Mouse (Mus musculus) kidney, embryonic 15.5 days (tissue): ENCODE measurements at regions not wholly inside any gene's neighbourhood (a gene's known extent, or its start where the extent isn't known, plus 50 kb on each side); places are given as distances from the start of the nearest gene placed in this dataset.

Experiments
- ATAC-seq: fragments of 200-750 bp; cut with Nextera tagmentation; replicated peaks from 2 replicates; pipeline ENCODE4 v1.8.0; 2017; ENCODE audit warnings: moderate TSS enrichment; ENCODE audit not compliant: low FRiP score
- H3K27ac ChIP-seq: fragments of 300-500 bp; sonication (generic); 2 replicates; pipeline ENCODE4 v1.5.1; 2015; ENCODE audit warnings: mild to moderate bottlenecking, inconsistent platforms
- H3K27me3 ChIP-seq: fragments of 300-500 bp; sonication (generic); 2 replicates; pipeline ENCODE4 v1.6.1; 2015; ENCODE audit warnings: inconsistent platforms
- H3K36me3 ChIP-seq: fragments of 300-500 bp; sonication (generic); 2 replicates; pipeline ENCODE4 v1.6.1; 2015; ENCODE audit warnings: inconsistent platforms
- H3K4me1 ChIP-seq: fragments of 300-500 bp; sonication (generic); 2 replicates; pipeline ENCODE4 v1.6.1; 2015; ENCODE audit warnings: inconsistent platforms
- H3K4me2 ChIP-seq: fragments of 300-500 bp; sonication (generic); 2 replicates; pipeline ENCODE4 v1.6.1; 2015; ENCODE audit warnings: moderate library complexity, mild to moderate bottlenecking, inconsistent platforms
- H3K4me3 ChIP-seq: fragments of 300-500 bp; sonication (generic); replicated peaks from 2 replicates; pipeline ENCODE4 v1.5.1; 2015; ENCODE audit warnings: mild to moderate bottlenecking, inconsistent platforms
- H3K9ac ChIP-seq: fragments of 300-500 bp; sonication (generic); 2 replicates; pipeline ENCODE4 v1.6.1; 2015; ENCODE audit warnings: mild to moderate bottlenecking, inconsistent platforms
- H3K9me3 ChIP-seq: fragments of 300-500 bp; sonication (generic); replicated peaks from 2 replicates; pipeline ENCODE4 v1.6.1; 2016; ENCODE audit warnings: inconsistent platforms
- WGBS: fragments of 180-500 bp; shearing (Covaris S2); methylation state at CpG from one replicate; pipeline ENCODE4 v1.1.7; 2015; ENCODE audit warnings: mixed read lengths; 5-methylcytosine and 5-hydroxymethylcytosine counted together

DNA sequence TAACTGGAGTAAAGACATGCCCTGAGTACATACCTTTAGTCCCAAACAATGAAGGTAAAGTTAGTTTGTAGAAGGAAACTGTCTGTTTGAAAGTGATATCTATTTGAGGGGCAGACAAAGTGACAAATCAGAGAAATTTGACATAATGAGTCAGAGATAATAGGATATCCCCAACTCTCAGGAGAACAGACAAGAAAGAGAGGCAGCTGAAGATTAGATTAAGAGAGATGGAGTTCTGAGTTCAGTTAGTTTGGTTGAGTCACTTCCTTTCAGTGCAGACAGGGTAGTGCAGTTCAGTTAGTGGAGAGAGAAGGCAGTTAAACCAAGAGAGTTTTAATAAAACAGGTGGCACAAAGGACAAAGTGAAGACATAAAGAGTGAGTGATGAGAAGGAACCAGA is 477.4 kb upstream of the Diaph2 start:
- Histone ChIP-seq H3K9ac (no peak overlapping the region), H3K4me1 (no peaks in the 10 kb centered on the region), H3K36me3 (no peaks in the 10 kb centered on the region), H3K9me3 (no peaks in the 10 kb centered on the region), H3K4me2 (no peak overlapping the region), H3K27me3 (no peaks in the 10 kb centered on the region), H3K4me3 (no peak overlapping the region), H3K27ac (no peak overlapping the region)
- no peak for ATAC-seq

DNA sequence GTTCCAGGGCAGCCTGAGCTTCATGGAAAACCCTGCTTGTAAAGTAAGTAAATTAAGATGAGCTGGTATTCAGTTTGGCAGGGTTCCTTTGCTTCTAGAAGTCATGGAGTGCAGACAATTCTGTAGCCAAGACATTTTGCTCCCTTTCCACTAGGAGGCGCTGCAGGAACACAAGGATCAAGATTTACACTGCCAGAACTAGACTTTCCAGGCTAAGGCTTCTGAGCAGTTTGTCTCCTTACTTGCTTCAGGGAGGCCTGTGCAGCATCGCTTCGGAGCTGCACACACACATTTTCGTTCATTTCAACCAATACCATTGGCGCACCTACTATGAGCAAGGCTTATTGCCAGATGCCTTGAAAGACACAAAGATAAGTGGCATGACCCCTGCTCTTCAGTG is 445.6 kb upstream of the Diaph2 start:
- Histone ChIP-seq H3K27ac (no peak overlapping the region), H3K9ac (no peak overlapping the region), H3K27me3 (no peaks in the 10 kb centered on the region), H3K4me2 (no peak overlapping the region), H3K36me3 (no peaks in the 10 kb centered on the region), H3K4me1 (no peaks in the 10 kb centered on the region), H3K9me3 (no peaks in the 10 kb centered on the region), H3K4me3 (no peak overlapping the region)
- 44% methylated on average over 5 of the region's 5 CpGs for whole genome bisulfite sequencing
- ATAC-seq, result 0 out of 2 replicates have a peak, but pooled peaks have one; percentile 25

DNA sequence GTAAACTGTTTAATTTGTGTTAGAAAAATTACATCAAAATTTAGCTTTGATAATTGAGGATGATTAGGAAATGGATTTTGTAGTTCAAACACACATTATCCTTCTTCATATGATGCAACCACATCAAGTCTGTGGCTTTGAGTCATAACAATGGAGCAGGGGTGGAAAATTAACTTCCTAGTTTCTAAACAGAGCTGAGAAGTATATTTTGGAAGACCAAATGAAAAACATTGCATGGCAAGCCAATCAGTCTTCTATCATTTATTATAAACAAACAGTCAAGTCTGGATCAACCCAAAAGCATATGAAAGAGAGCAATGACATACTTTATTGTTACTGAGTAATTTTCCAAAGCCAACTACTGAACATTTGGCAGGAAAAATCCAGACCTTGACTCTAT is 440.2 kb upstream of the Diaph2 start:
- H3K27me3 ChIP-seq, result no peaks in the 10 kb centered on the region
- no peaks in the 10 kb centered on the region for H3K36me3 ChIP-seq
- H3K9ac ChIP-seq, result no peak overlapping the region
- no peak overlapping the region for H3K27ac ChIP-seq
- no peak overlapping the region for H3K4me2 ChIP-seq
- ATAC-seq, result no peak
- no peaks in the 10 kb centered on the region for H3K9me3 ChIP-seq
- no peak overlapping the region for H3K4me3 ChIP-seq
- H3K4me1 ChIP-seq, result no peaks in the 10 kb centered on the region

DNA sequence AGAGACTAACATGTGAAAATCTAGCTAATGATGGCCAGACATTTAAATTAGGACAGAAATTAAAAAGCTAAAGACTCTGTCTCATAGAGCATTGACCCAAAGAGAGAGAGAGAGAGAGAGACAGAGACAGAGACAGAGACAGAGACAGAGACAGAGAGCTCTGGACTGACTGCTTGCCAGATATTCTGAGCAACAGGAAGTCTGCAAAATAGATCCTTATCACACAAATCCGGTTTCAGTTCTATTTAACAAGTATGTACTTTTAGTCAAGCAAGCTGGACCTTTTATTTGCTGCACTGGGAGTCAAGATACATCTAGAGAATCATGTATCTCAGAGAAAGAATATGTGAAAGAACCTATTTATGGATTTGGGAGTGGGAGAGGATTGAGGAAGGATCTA is 420.1 kb upstream of the Diaph2 start:
- H3K9me3 ChIP-seq, result no peaks in the 10 kb centered on the region
- no peak overlapping the region for H3K9ac ChIP-seq
- no peak overlapping the region for H3K27ac ChIP-seq
- no peak for ATAC-seq
- no peaks in the 10 kb centered on the region for H3K4me1 ChIP-seq
- H3K4me2 ChIP-seq, result no peak overlapping the region
- H3K4me3 ChIP-seq, result no peak overlapping the region
- 50% methylated on average over 1 of the region's 1 CpGs for WGBS
- no peaks in the 10 kb centered on the region for H3K27me3 ChIP-seq
- H3K36me3 ChIP-seq, result no peaks in the 10 kb centered on the region

DNA sequence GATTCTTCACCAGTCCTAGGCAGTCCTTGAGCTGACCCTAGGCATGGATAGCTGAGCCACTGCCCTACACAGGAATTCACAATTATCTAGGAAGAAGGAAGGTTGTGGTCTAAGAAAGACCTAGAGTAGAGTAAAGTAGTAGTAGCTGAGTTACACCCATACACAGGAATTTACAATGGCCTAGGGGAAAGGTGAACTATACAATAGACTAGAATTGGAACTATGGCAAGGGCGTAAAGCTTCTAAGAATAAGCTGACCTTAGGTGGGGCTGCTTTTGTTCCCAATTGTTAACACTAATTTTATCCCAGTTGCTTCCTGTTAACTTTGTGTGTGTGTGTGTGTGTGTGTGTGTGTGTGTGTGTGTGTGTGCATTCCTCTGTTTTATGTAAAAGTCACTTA is 416.7 kb upstream of the Diaph2 start:
- no peak overlapping the region for H3K4me2 ChIP-seq
- H3K36me3 ChIP-seq, result no peaks in the 10 kb centered on the region
- no peak overlapping the region for H3K9ac ChIP-seq
- no peaks in the 10 kb centered on the region for H3K27me3 ChIP-seq
- no peaks in the 10 kb centered on the region for H3K9me3 ChIP-seq
- H3K27ac ChIP-seq, result no peak overlapping the region
- no peak overlapping the region for H3K4me3 ChIP-seq
- 90% methylated on average over 1 of the region's 1 CpGs for WGBS
- ATAC-seq, result no peak
- H3K4me1 ChIP-seq, result no peaks in the 10 kb centered on the region
